Mouse (Mus musculus) forebrain, embryonic 11.5 days (tissue): Measurements from ENCODE around the gene Afmid. TPM values are rescaled to one million over a fixed set of nuclear protein-coding genes. Genes with fewer than 3 reads are reported as not detected.

ENCODE experiments used
- ATAC-seq: fragments of 200-750 bp; cut with Nextera tagmentation; replicated peaks from 2 replicates; pipeline ENCODE4 v1.8.0; 2017; ENCODE audit warnings: moderate TSS enrichment; ENCODE audit not compliant: low FRiP score
- DNase-seq: peaks from one replicate; pipeline ENCODE4 v3.0.0-alpha.2; 2017; ENCODE audit warnings: low spot score
- H3K27ac ChIP-seq: fragments of 300-500 bp; sonication (generic); 2 replicates; pipeline ENCODE4 v1.5.1; 2014; ENCODE audit warnings: low read depth, low read length
- H3K27me3 ChIP-seq: fragments of 300-500 bp; sonication (generic); 2 replicates; pipeline ENCODE4 v1.6.1; 2014; ENCODE audit warnings: mild to moderate bottlenecking, low read length, mixed read lengths; ENCODE audit not compliant: control insufficient read depth, insufficient read depth
- H3K36me3 ChIP-seq: fragments of 300-500 bp; sonication (generic); 2 replicates; pipeline ENCODE4 v1.6.1; 2014; ENCODE audit warnings: mild to moderate bottlenecking, low read length, moderate library complexity, mixed read lengths; ENCODE audit not compliant: control insufficient read depth, insufficient read depth
- H3K4me1 ChIP-seq: fragments of 300-500 bp; sonication (generic); replicated peaks from 2 replicates; pipeline ENCODE4 v1.6.1; 2014; ENCODE audit warnings: low read length, mixed read lengths; ENCODE audit not compliant: control insufficient read depth, insufficient read depth
- H3K4me2 ChIP-seq: fragments of 300-500 bp; sonication (generic); 2 replicates; pipeline ENCODE4 v1.6.1; 2014; ENCODE audit warnings: low read depth, mild to moderate bottlenecking, low read length, moderate library complexity, mixed read lengths; ENCODE audit not compliant: severe bottlenecking
- H3K4me3 ChIP-seq: fragments of 300-500 bp; sonication (generic); 2 replicates; pipeline ENCODE4 v1.5.1; 2014; ENCODE audit warnings: low read depth, low read length
- H3K9ac ChIP-seq: fragments of 300-500 bp; sonication (generic); 2 replicates; pipeline ENCODE4 v1.6.1; 2014; ENCODE audit warnings: low read length
- H3K9me3 ChIP-seq: fragments of 300-500 bp; sonication (generic); 2 replicates; pipeline ENCODE4 v1.6.1; 2016; ENCODE audit warnings: low read length, mixed read lengths; ENCODE audit not compliant: control insufficient read depth
- WGBS: fragments of 180-500 bp; shearing (Covaris S2); extraction: QIAGEN DNeasy Blood & Tissue Kit; methylation state at CpG from one replicate; pipeline ENCODE4 v1.1.7; 2014; 5-methylcytosine and 5-hydroxymethylcytosine counted together
- polyA plus RNA-seq: library from polyadenylated mRNA; unstranded; fragments of >200 nt; fragmentation: Nextera tagmentation; extraction: Ambion mirVana; gene quantifications from 2 replicates; pipeline ENCODE4 v1.2.1, GENCODE M21; 2014

Gene Afmid
- polyA plus RNA-seq, 1 experiment from 2014 or later: 6.0 TPM

- no peaks in the 10 kb centered on the region for H3K9me3 ChIP-seq
- H3K36me3 ChIP-seq: no peaks in the 10 kb centered on the region
- H3K4me2 ChIP-seq: no peak overlapping the region
- DNase-seq (no peak), ATAC-seq (no peak)
- peaks cover 4% of the 10 kb centered on the region for H3K27me3 ChIP-seq
- no peak overlapping the region for H3K9ac ChIP-seq
- peaks cover 9% of the 10 kb centered on the region; the same call in 1 of the 2 replicates for H3K4me1 ChIP-seq
- H3K4me3 ChIP-seq: no peak overlapping the region
- WGBS: 91% methylated on average over 9 of the region's 9 CpGs
- no peak overlapping the region for H3K27ac ChIP-seq
Measured at GRCm38 (mm10) chr11:117880336-117880976, 54.7 kb downstream of the Afmid start.

DNA sequence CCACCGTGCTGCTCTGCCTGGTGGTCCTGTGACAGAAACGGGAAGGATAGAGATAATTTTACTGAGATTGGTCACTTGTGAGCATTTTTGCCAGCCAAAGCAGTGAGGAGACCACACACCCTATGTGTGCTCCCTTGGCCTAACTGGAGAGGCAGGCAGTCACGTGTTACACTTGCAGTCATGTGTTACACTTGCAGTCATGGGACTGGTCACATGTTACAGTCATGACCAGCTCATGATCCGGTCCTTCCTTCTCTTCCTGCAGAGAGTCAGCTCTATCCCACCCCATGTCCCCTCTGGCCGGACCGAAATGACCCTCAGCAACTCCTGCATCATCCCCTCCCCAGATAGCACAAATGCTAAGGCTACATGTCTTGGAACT is 55.2 kb downstream of the Afmid start:
- Histone ChIP-seq H3K9ac (no peak overlapping the region), H3K4me2 (no peak overlapping the region), H3K9me3 (no peaks in the 10 kb centered on the region), H3K4me3 (no peak overlapping the region), H3K27ac (no peak overlapping the region), H3K27me3 (peaks cover 7% of the 10 kb centered on the region), H3K36me3 (no peaks in the 10 kb centered on the region), H3K4me1 (peaks cover 7% of the 10 kb centered on the region; the same call in 1 of the 2 replicates)
- 86% methylated on average over 6 of the region's 6 CpGs for WGBS
- DNase-seq (no peak), ATAC-seq (no peak)

DNA sequence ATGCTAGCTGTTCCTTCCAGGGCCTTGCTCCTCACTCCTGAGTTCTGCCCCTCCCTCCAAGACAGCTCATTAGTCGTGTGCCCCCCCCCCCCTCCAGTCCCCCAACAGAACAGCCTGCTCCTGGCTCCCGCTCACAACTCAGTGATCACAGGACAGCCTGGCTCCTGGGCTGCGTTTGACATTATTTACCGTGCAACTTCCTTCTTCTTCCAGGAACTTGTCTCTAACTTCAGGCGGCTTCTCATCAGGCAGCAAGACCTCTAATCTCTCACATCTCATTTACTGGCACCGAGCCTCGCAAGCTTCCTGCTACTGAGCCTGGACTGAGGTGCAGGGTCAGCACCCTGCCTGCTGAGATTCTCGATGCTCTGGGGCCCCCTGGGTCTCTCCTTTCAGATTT is 56.1 kb downstream of the Afmid start:
- H3K36me3 ChIP-seq: no peaks in the 10 kb centered on the region
- H3K4me1 ChIP-seq: peaks cover 7% of the 10 kb centered on the region; the same call in 1 of the 2 replicates
- 23% methylated on average over 8 of the region's 8 CpGs for WGBS

GRCm38 (mm10) chr11:117882208-117882607 is 56.5 kb downstream of the Afmid start:
- no peak overlapping the region for H3K4me3 ChIP-seq
- no peaks in the 10 kb centered on the region for H3K9me3 ChIP-seq
- no peaks in the 10 kb centered on the region for H3K36me3 ChIP-seq
- WGBS: 86% methylated on average over 1 of the region's 1 CpGs
- ATAC-seq (no peak), DNase-seq (no peak)
- no peak overlapping the region for H3K4me2 ChIP-seq
- H3K27ac ChIP-seq: no peak overlapping the region
- peaks cover 7% of the 10 kb centered on the region; the same call in 1 of the 2 replicates for H3K4me1 ChIP-seq
- H3K9ac ChIP-seq: no peak overlapping the region
- H3K27me3 ChIP-seq: peaks cover 14% of the 10 kb centered on the region

More for the DNA sequence above, 56.1 kb downstream of the Afmid start:
- H3K27me3 ChIP-seq: peaks cover 11% of the 10 kb centered on the region
- ATAC-seq (no peak), DNase-seq (no peak)
- H3K27ac ChIP-seq: no peak overlapping the region
- H3K9me3 ChIP-seq: no peaks in the 10 kb centered on the region
- no peak overlapping the region for H3K9ac ChIP-seq
- H3K4me3 ChIP-seq: no peak overlapping the region
- H3K4me2 ChIP-seq: no peak overlapping the region

- DNase-seq (no peak), ATAC-seq (no peak)
- H3K4me1 ChIP-seq: peaks cover 29% of the 10 kb centered on the region
- H3K27me3 ChIP-seq: peaks cover 36% of the 10 kb centered on the region
- no peak overlapping the region for H3K4me3 ChIP-seq
- no peak overlapping the region for H3K27ac ChIP-seq
- H3K9me3 ChIP-seq: no peaks in the 10 kb centered on the region
- no peak overlapping the region for H3K9ac ChIP-seq
- no peaks in the 10 kb centered on the region for H3K36me3 ChIP-seq
- WGBS: 68% methylated on average over 5 of the region's 5 CpGs
- H3K4me2 ChIP-seq: no peak overlapping the region
Measured at GRCm38 (mm10) chr11:117886000-117886399, 60.3 kb downstream of the Afmid start.

DNA sequence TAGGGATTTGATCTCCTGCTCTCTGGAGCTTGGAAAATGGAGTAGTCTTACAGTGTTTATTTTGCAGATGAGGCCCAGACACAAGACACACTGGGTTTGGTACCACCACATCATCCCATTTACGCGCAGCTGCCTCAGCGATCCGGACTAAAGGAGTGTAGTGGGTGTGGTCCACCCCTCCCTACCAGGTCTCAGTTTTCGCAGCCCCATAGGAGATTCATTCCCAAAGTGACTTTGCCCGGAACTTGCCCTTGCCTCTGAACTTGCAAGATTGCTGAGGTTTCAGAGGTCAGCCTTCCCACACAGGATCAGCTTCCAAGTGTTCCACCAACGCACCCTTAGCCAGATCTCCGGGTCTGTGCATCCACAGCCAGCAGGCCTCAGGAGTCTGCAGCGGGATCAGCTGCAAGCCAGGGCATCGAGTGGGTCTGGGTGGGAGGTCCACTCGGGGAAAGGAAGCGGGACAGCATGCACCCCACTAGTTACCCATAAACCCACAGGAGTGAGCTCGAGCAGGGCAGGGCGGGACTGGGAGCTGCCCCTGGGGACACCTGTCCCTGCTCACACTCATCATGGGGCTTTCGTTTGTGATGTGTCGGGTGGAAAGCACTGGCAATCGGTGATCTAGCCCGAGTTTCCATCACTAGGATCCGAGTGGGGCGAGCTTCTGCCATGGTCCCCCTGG is 62.6 kb downstream of the Afmid start:
- no peaks in the 10 kb centered on the region for H3K36me3 ChIP-seq
- 9% methylated on average over 20 of the region's 20 CpGs for WGBS
- 0 out of 2 replicates have a peak overlapping the region, but pooled peaks have one; percentile 6 for H3K27ac ChIP-seq
- DNase-seq: no peak
- H3K9ac ChIP-seq: no peak overlapping the region; the same call in 1 of the 2 replicates
- H3K9me3 ChIP-seq: no peaks in the 10 kb centered on the region
- peaks cover 35% of the 10 kb centered on the region for H3K4me1 ChIP-seq
- H3K4me2 ChIP-seq: peak overlapping the region; percentile 58
- H3K27me3 ChIP-seq: peaks cover 49% of the 10 kb centered on the region
- H3K4me3 ChIP-seq: peak overlapping the region; percentile 17; the same call in 1 of the 2 replicates
- no peak for ATAC-seq

GRCm38 (mm10) chr11:117888853-117889822 is 63.4 kb downstream of the Afmid start:
- H3K4me2 ChIP-seq: peak overlapping the region; percentile 58
- ATAC-seq (peak; percentile 39; the same call in 1 of the 2 replicates), DNase-seq (peak; percentile 79)
- no peaks in the 10 kb centered on the region for H3K9me3 ChIP-seq
- H3K36me3 ChIP-seq: no peaks in the 10 kb centered on the region
- H3K4me1 ChIP-seq: peaks cover 35% of the 10 kb centered on the region
- H3K27ac ChIP-seq: peak overlapping the region; percentile 68
- peak overlapping the region; percentile 17 for H3K4me3 ChIP-seq
- WGBS: 1% methylated on average over 33 of the region's 33 CpGs
- peaks cover 51% of the 10 kb centered on the region for H3K27me3 ChIP-seq
- peak overlapping the region; percentile 44 for H3K9ac ChIP-seq
